Mouse (Mus musculus) forebrain, embryonic 16.5 days (tissue): ENCODE data around the gene Sgip1. TPM values are rescaled to one million over a fixed set of nuclear protein-coding genes. Genes with fewer than 3 reads are reported as not detected.

Source experiments
- ATAC-seq: fragments of 200-750 bp; cut with Nextera tagmentation; 2 replicates; pipeline ENCODE4 v1.8.0; 2017; ENCODE audit warnings: mild to moderate bottlenecking, moderate library complexity
- H3K27ac ChIP-seq: fragments of 300-500 bp; sonication (generic); 2 replicates; pipeline ENCODE4 v1.5.1; 2014; ENCODE audit warnings: low read length, control low read depth
- H3K27me3 ChIP-seq: fragments of 300-500 bp; sonication (generic); replicated peaks from 2 replicates; pipeline ENCODE4 v1.6.1; 2014; ENCODE audit warnings: low read length; ENCODE audit not compliant: control insufficient read depth, insufficient read depth
- H3K36me3 ChIP-seq: fragments of 300-500 bp; sonication (generic); 2 replicates; pipeline ENCODE4 v1.6.1; 2014; ENCODE audit not compliant: control insufficient read depth, insufficient read depth
- H3K4me1 ChIP-seq: fragments of 300-500 bp; sonication (generic); replicated peaks from 2 replicates; pipeline ENCODE4 v1.6.1; 2014; ENCODE audit warnings: low read length; ENCODE audit not compliant: control insufficient read depth, insufficient read depth
- H3K4me2 ChIP-seq: fragments of 300-500 bp; sonication (generic); 2 replicates; pipeline ENCODE4 v1.6.1; 2014; ENCODE audit warnings: mild to moderate bottlenecking, low read length, control low read depth
- H3K4me3 ChIP-seq: fragments of 300-500 bp; sonication (generic); replicated peaks from 2 replicates; pipeline ENCODE4 v1.5.1; 2014; ENCODE audit warnings: mild to moderate bottlenecking, low read length, control low read depth
- H3K9ac ChIP-seq: fragments of 300-500 bp; sonication (generic); replicated peaks from 2 replicates; pipeline ENCODE4 v1.6.1; 2014; ENCODE audit warnings: low read depth, low read length, control low read depth
- H3K9me3 ChIP-seq: fragments of 300-500 bp; sonication (generic); 2 replicates; pipeline ENCODE4 v1.6.1; 2016; ENCODE audit warnings: low read length; ENCODE audit not compliant: control insufficient read depth
- WGBS: fragments of 180-500 bp; shearing (Covaris S2); extraction: QIAGEN DNeasy Blood & Tissue Kit; methylation state at CpG from one replicate; pipeline ENCODE4 v1.1.7; 2014; 5-methylcytosine and 5-hydroxymethylcytosine counted together
- polyA plus RNA-seq: library from polyadenylated mRNA; unstranded; fragments of >200 nt; fragmentation: Nextera tagmentation; extraction: Ambion mirVana; gene quantifications from 2 replicates; pipeline ENCODE4 v1.2.1, GENCODE M21; 2015

Gene Sgip1
- polyA plus RNA-seq, 1 experiment from 2014 or later, result 69.4 TPM

DNA sequence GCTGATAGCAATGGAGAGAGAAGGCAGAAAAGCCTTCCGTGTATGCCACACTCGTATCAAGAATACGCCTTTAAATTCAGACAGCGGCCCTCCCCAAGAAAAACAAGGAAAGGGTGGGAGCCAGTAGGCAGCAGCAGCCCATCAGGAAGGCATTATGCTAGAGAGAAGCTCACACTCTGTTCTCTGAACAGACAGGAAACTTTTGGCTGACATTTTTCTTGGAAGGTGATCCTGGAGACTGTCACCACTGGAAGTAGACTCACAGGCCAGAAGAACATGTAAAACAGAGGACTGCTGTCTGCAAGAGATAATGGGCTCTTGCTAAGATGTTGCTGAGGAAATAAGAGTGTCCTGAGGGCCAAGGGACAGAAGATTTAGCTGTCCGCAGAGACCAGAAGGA is 158.6 kb downstream of the Sgip1 start:
- Histone ChIP-seq H3K27me3 (no peaks in the 10 kb centered on the region), H3K27ac (no peak overlapping the region), H3K9me3 (peaks cover 11% of the 10 kb centered on the region), H3K9ac (no peak overlapping the region), H3K36me3 (peaks cover 14% of the 10 kb centered on the region), H3K4me2 (no peak overlapping the region), H3K4me3 (no peak overlapping the region), H3K4me1 (no peaks in the 10 kb centered on the region)
- no peak for ATAC-seq
- 90% methylated on average over 5 of the region's 5 CpGs for WGBS

DNA sequence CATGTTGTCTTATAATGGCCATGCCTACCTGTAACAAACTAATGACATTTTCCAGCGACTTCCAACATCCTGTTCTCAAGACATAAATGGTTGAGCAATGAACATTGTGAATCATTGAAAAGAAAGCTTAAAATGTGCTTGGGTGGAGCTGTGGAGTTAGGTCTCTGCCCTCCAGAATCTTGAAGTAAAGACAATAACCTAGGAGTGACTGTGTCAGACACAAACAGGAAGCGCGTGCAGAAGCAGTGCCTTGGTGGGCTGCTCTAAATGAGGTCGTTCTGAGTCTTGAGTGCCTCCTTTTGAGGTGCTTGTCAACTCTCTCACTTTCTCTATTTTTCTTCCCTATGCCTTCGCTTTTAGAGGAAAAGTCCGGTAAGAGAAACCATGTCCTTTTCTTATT is 159.1 kb downstream of the Sgip1 start:
- no peak overlapping the region for H3K9ac ChIP-seq
- no peak overlapping the region for H3K4me3 ChIP-seq
- no peaks in the 10 kb centered on the region for H3K4me1 ChIP-seq
- no peak for ATAC-seq
- H3K4me2 ChIP-seq, result no peak overlapping the region
- no peak overlapping the region for H3K27ac ChIP-seq
- H3K9me3 ChIP-seq, result peaks cover 11% of the 10 kb centered on the region
- no peaks in the 10 kb centered on the region for H3K27me3 ChIP-seq
- WGBS, result 90% methylated on average over 6 of the region's 6 CpGs
- H3K36me3 ChIP-seq, result peaks cover 10% of the 10 kb centered on the region

DNA sequence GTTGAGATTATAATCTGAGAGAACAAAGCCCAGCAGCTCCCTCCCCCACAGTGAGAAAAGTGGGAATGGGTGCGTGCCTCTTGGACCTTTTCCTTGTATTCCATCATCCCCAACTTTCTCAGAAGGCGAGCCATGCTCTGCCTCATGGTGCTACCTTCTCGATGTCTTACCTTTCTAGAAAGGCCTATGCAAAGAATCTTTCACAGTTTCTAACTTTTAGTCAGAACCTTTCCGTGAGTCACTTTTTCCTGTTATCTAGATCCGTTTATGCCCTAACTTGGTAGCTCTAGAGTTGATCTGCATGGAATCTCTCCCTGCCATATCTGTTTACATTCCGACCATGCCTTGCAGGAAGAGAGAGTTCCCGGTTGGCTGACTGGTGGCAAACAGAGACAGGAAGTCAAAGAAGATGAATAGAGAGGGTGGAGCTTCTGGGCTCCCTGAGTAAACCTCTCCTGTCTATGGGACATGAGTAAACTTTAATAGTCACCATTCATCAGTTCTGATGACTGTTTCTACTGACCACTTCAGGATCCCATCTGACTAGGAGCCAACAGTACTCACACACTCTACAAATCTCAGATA is 166.8 kb downstream of the Sgip1 start:
- Histone ChIP-seq H3K9ac (no peak overlapping the region), H3K4me2 (no peak overlapping the region), H3K4me3 (no peak overlapping the region), H3K27me3 (no peaks in the 10 kb centered on the region), H3K4me1 (no peaks in the 10 kb centered on the region), H3K27ac (no peak overlapping the region), H3K9me3 (no peaks in the 10 kb centered on the region), H3K36me3 (no peaks in the 10 kb centered on the region)
- ATAC-seq, result no peak
- 87% methylated on average over 7 of the region's 7 CpGs for WGBS

DNA sequence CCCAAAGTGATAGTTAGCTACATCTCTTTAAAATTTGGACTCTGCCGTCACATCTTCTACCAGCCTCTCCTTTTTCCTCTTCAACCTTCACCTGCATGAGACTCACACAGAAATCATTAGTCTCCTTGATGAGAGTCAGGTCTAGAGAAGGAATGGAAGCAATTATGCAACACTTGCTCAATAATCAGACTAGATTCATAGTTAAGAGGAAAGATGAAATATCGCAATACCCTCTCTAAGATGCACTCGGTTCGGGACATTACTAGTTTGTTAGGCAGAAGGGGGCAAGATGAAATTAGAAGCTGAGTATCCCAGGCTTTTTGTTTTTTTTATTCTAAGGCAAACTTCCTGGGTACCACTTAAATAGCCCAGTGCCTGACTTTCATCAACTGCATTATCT is 169.1 kb downstream of the Sgip1 start:
- Histone ChIP-seq H3K27me3 (no peaks in the 10 kb centered on the region), H3K4me2 (no peak overlapping the region), H3K27ac (no peak overlapping the region), H3K9me3 (no peaks in the 10 kb centered on the region), H3K4me1 (no peaks in the 10 kb centered on the region), H3K36me3 (peaks cover 7% of the 10 kb centered on the region; the same call in 1 of the 2 replicates), H3K9ac (no peak overlapping the region), H3K4me3 (no peak overlapping the region)
- no peak for ATAC-seq
- 93% methylated on average over 4 of the region's 4 CpGs for WGBS

DNA sequence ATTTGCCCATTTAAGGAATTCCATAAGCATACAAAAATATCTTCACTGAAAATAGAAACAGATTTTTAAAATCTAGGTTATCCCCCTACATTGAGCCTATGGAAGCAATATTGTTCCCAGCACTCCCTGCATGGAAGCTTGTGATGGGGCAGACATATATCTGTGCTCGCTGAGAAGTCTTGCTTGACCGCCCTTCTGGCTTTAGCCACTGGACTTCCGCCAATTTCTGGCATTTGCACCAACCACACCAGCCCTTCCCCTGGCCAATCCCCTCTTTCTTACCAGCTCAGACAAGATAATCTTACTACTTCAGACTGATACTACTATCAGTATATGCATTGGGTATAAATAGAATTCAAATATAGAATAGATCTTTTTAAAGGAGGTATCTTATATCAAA is 172.1 kb downstream of the Sgip1 start:
- no peaks in the 10 kb centered on the region for H3K9me3 ChIP-seq
- H3K4me1 ChIP-seq, result no peaks in the 10 kb centered on the region
- no peak for ATAC-seq
- H3K36me3 ChIP-seq, result peaks cover 7% of the 10 kb centered on the region; the same call in 1 of the 2 replicates
- H3K27me3 ChIP-seq, result no peaks in the 10 kb centered on the region
- 91% methylated on average over 3 of the region's 3 CpGs for WGBS
- H3K9ac ChIP-seq, result no peak overlapping the region
- H3K4me2 ChIP-seq, result no peak overlapping the region
- no peak overlapping the region for H3K4me3 ChIP-seq
- no peak overlapping the region for H3K27ac ChIP-seq

DNA sequence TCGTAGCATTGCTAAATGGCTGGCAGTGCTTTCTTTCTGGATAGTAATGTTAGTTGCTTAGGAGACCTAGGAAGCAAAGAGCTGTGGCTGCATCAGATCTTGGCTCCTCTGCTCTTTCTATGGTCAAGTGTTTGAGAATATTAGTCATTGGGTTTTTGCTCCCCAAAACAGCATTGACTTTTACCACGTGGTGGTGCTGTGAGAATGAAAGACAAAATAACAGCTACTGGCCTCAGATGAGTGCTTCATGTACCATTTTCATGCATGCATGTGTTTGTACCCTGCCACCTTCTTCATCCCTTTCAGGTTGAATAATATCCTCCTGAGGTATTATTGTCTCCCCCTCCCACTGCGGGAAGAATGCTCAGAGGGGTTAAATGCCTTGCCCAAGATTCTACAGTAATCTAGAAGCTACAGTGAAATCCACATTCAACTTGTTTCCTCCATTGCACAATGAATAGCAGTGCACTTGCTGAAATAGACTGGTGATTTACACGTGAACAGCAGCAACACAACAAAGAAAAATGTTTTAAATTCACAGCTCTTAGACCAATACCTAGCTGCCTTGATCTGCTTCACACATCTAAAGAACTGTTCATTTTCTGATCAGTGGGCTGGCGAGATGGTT is 172.7 kb downstream of the Sgip1 start:
- H3K4me2 ChIP-seq, result no peak overlapping the region
- no peak overlapping the region for H3K4me3 ChIP-seq
- H3K4me1 ChIP-seq, result no peaks in the 10 kb centered on the region
- ATAC-seq, result no peak
- no peaks in the 10 kb centered on the region for H3K9me3 ChIP-seq
- no peak overlapping the region for H3K27ac ChIP-seq
- 68% methylated on average over 5 of the region's 5 CpGs for WGBS
- no peak overlapping the region for H3K9ac ChIP-seq
- H3K27me3 ChIP-seq, result no peaks in the 10 kb centered on the region
- H3K36me3 ChIP-seq, result peaks cover 10% of the 10 kb centered on the region; the same call in 1 of the 2 replicates

DNA sequence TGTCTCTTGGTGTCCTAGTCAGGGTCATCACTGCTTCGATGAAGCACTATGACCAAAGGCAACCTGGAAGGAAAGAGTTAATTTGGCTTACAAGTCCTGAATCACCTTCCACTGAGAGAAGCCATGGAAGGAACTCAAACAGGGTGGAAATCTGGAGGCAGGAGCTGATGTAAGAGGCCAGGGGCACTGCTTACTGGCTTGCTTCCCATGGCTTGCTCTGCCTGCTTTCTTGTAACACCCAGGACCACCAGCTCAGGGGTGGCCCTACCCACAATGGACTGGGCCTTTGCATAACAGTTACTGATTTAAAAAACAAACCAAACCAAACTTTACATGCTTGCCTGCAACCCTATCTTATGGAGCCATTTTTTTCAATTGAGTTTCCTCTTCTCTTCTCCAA is 177.1 kb downstream of the Sgip1 start:
- 96% methylated on average over 1 of the region's 1 CpGs for WGBS
- Histone ChIP-seq H3K27ac (no peak overlapping the region), H3K9ac (no peak overlapping the region), H3K9me3 (no peaks in the 10 kb centered on the region), H3K4me1 (no peaks in the 10 kb centered on the region), H3K4me3 (no peak overlapping the region), H3K36me3 (peaks cover 14% of the 10 kb centered on the region; the same call in 1 of the 2 replicates), H3K4me2 (no peak overlapping the region), H3K27me3 (no peaks in the 10 kb centered on the region)
- ATAC-seq, result no peak

DNA sequence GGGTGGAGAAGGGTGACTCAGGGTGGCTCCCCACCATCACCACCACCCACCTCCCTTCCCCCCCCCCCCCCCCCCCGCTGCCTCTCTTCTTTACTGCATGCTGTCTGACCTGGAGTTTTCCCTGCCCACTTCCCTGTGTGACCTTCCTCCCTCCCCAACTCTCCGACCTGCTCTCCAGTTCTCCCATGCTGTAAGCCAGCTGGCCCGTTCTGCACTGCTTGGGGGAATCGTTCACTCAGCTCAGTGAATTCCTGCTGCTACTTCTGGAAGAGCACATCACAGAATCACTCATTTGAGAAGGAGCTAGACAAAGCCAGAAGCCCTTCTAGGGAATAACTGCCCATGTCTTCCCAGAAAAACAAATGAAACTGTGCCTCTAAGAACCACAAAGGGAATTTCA is 188.4 kb downstream of the Sgip1 start:
- Histone ChIP-seq H3K9ac (no peak overlapping the region), H3K27ac (no peak overlapping the region), H3K4me3 (no peak overlapping the region), H3K4me2 (no peak overlapping the region), H3K27me3 (no peaks in the 10 kb centered on the region), H3K4me1 (no peaks in the 10 kb centered on the region), H3K36me3 (no peaks in the 10 kb centered on the region; the same call in 1 of the 2 replicates), H3K9me3 (no peaks in the 10 kb centered on the region)
- ATAC-seq, result no peak
- WGBS, result 67% methylated on average over 3 of the region's 4 CpGs

DNA sequence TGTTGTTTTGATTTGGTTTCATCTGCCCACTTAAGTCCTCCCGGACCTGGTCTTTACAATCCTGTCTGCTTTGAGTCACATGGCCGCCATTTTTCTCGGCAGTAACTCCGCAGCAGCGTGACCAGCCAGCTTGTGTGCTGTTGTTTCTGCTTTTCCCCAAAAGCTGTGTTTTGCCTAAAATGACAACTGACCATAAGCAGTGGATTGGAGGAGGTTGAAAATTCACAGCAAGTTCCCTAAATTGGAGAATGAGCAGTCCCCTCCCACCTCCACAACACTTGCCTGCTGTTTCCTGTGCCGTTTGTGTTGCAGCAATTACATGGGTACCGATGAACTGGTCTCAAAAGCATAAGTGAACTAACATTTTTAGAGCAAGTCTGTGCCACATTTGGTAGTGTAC is 189.6 kb downstream of the Sgip1 start:
- ATAC-seq, result no peak
- no peak overlapping the region for H3K27ac ChIP-seq
- H3K4me2 ChIP-seq, result no peak overlapping the region
- H3K9ac ChIP-seq, result no peak overlapping the region
- H3K4me3 ChIP-seq, result no peak overlapping the region
- 87% methylated on average over 7 of the region's 7 CpGs for WGBS
- H3K4me1 ChIP-seq, result no peaks in the 10 kb centered on the region
- H3K27me3 ChIP-seq, result no peaks in the 10 kb centered on the region
- H3K36me3 ChIP-seq, result no peaks in the 10 kb centered on the region; the same call in 1 of the 2 replicates
- no peaks in the 10 kb centered on the region for H3K9me3 ChIP-seq
